Mouse (Mus musculus): Measurements from ENCODE around the gene Ophn1.

Ophn1 gene

GRCm38 (mm10) chrX:98890406-98891116 lies at the start of gene Ophn1:
Ophn1 (minus strand) TSS chrX:98891025.
- in situ Hi-C loops (cut with MboI; ENCODE audit: low sequenced_read_pairs), result no loop called here

- in situ Hi-C loops (cut with MboI; ENCODE audit: low sequenced_read_pairs), result no loop called here
Measured at GRCm38 (mm10) chrX:98937555-98938294, 46.9 kb upstream of the Ophn1 start.

DNA sequence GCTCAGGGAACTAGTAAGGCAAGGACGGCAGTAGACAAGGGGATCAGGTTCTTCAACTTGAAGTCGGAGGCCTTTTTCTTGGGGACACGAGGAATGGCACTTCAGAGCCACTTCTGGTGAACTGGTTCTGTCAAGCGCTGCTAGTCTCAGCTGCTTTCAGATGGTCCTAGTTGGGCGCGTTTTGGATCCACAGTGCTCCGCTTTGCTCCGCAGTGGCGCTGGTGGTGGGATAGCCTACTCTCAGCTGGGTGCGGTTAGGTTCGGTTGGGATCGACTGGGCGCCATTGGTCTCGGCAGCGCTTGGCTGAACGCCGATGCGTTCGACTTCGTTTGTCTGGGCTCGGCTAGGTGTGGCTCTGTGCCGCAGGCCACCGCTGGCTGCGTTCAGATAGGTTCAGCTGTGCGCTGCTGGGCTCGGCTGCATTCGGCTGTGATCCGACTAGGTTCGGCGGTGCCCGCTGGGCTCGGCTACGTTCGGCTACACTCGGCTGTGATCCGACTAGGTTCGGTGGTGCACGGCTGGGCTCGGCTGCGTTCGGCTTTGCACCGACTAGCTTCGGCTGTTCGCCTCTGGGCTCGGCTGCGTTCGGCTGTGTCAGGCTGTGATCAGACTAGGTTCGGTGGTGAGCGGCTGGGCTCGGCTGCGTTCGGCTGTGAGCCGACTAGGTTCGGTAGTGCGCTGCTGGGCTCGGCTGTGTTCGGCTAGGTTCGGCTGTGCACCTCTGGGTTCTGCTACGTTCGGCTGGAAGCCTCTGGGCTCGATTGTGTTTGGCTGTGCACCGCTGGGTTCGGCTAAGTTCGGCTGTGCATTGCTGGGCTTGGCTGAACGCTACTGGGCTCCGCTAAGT lies 46.1 kb upstream of the Ophn1 start:
- in situ Hi-C loops (cut with MboI; ENCODE audit: low sequenced_read_pairs), result no loop called here

DNA sequence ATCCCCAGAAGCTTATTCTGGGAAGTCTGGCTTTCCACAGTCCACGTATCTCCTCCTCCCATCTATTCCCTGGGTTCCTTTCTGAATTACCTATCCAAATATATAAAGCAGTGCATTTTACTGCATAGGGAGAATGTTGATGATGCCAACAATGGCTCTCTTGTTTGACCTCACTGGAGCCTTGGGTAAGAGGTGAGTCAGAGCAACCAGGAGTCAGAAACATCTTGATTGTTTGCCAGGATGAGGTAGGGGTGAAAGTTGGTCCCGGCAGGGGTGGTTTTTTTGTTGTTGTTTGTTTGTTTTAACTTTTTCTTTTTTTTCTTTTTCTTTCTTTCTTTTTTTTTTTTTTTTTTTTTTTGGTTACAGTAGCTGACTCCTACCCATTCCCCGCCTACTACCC lies 45.3 kb upstream of the Ophn1 start, which contains the start of gene Yipf6:
Gene Yipf6, plus strand, starts transcription at position 216 of the 400 bp plus-strand sequence.
- in situ Hi-C loops (cut with MboI; ENCODE audit: low sequenced_read_pairs), result no loop called here

GRCm38 (mm10) chrX:98919423-98919822 lies 28.6 kb upstream of the Ophn1 start:
- in situ Hi-C loops (cut with MboI; ENCODE audit: low sequenced_read_pairs), result loop anchor here (25.0 kb wide), 1 partner anchor 207 kb away; no protein-coding TSS in a partner anchor

- in situ Hi-C loops (cut with MboI; ENCODE audit: low sequenced_read_pairs), result loop anchor here (25.0 kb wide), 1 partner anchor 197 kb away; no protein-coding TSS in a partner anchor
Measured at GRCm38 (mm10) chrX:98908910-98909309, 18.1 kb upstream of the Ophn1 start.

- in situ Hi-C loops (cut with MboI; ENCODE audit: low sequenced_read_pairs), result loop anchor here (25.0 kb wide), 1 partner anchor 192 kb away; no protein-coding TSS in a partner anchor
Measured at GRCm38 (mm10) chrX:98904226-98904625, 13.4 kb upstream of the Ophn1 start.

DNA sequence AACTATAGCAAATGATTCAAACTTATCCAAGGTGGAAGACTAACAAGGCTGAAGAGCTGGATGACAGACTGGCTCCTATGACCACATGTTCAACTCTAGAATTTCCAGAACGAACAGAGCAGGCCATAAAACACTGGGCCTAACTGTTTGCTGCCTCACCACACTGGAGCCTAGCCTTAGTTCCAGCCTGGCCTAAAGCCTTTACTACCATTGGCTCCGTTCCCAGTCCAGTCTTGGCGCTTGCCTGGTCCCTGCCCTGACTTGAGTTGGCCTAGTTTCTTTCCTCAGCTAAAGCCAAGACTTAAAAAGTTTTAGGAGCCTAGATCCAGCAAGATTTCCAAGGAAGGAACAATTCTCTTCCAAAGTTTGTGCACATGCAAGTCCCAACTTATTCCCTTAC lies 7.5 kb upstream of the Ophn1 start:
- in situ Hi-C loops (cut with MboI; ENCODE audit: low sequenced_read_pairs), result no loop called here

GRCm38 (mm10) chrX:98890072-98890405 lies 786 bp downstream of the Ophn1 start:
- in situ Hi-C loops (cut with MboI; ENCODE audit: low sequenced_read_pairs), result no loop called here

DNA sequence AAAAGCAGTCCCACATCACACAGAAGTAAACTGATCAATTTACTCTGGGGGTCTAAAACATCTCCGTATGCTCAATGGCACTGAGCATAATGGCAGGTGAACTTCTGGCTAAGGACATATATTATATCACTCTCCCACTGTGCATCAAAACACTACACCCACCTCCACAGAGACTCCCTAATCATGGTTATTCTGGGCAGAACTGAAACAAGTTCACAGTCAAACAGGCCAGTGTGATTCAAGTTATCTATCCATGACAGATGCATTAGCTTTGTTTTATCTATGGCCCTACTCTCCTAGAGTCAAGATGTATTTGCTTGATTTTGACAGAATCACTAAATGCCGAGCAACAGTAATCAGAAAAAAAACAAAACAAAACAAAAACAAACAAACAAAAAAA lies 8.8 kb downstream of the Ophn1 start:
- in situ Hi-C loops (cut with MboI; ENCODE audit: low sequenced_read_pairs), result no loop called here

GRCm38 (mm10) chrX:98881085-98881484 lies 9.7 kb downstream of the Ophn1 start:
- in situ Hi-C loops (cut with MboI; ENCODE audit: low sequenced_read_pairs), result no loop called here

DNA sequence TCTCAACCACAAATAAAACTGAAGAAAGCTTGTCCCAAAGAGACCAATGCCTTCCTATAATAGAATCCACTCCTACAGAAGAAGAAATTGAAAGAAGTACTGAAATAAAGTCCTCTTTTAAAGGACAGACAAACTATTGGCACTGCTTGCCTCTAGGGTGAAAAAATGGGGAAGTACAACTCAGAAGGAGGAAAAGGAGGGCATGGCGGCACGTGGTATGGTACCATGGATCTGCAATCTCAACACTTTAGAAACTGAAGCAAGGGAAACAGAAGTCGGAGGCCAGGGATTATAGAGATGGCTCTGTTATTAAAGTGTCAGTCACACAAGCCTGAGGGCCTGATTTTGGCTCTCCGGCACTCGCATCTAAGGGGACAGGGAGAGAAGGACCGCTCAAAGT lies 10.5 kb downstream of the Ophn1 start:
- in situ Hi-C loops (cut with MboI; ENCODE audit: low sequenced_read_pairs), result no loop called here

DNA sequence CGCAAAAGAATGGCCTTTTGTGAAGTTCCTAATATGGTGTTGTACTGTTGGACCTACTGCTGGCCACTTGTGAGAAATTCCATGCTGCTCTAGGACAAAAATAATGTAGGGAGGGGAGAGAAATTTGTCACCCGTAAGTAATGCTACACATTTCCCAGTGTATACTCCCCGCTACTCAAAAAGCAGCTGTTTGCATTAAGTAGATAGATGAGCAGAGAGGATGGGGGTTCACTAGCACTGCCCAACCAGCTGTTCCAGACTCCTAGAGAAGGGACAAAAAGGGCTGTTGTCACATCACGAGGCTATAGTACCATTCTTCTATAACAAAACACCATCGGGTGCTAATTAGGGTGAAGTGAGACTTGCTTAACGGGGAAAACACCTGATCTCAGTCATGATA lies 15.7 kb downstream of the Ophn1 start:
- in situ Hi-C loops (cut with MboI; ENCODE audit: low sequenced_read_pairs), result no loop called here

DNA sequence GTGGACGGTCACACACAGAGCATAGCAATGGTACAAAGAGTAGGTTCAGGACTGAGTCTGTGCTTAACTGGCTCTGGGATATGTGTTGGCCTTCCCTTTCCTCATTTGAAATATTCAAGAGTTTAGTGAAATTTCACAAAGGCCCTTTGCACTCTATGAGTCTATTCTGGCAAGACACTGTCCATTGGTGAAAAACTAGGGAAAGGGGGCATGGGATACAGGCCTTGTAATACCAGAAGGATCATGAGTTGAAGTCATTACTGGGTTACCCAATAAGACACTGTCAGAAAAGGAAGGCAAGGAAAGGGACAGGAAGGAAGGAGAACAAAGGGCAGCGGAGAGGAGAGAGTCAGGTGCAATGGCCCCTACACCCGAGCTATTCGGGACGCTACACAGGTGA lies 16.7 kb downstream of the Ophn1 start:
- in situ Hi-C loops (cut with MboI; ENCODE audit: low sequenced_read_pairs), result no loop called here

GRCm38 (mm10) chrX:98872064-98872463 lies 18.8 kb downstream of the Ophn1 start:
- in situ Hi-C loops (cut with MboI; ENCODE audit: low sequenced_read_pairs), result no loop called here

DNA sequence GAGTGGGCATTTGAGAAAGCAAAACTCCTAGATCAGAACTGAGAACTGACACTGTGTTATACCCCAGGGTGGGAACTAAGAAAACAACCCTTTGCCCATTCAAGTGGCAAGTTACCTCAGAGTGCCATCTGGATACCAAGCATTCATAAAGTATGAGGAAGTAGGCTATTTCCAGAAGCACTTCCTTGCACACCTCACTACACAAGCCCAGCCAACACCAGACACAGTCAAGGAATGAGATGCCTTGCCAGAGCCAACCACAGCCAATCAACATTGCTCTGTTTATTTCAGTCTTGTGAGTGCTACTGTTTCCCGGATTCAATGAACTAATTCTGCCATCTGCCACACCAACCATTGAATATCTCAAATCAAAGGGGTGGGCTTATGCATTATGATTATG lies 20.3 kb downstream of the Ophn1 start:
- in situ Hi-C loops (cut with MboI; ENCODE audit: low sequenced_read_pairs), result no loop called here

DNA sequence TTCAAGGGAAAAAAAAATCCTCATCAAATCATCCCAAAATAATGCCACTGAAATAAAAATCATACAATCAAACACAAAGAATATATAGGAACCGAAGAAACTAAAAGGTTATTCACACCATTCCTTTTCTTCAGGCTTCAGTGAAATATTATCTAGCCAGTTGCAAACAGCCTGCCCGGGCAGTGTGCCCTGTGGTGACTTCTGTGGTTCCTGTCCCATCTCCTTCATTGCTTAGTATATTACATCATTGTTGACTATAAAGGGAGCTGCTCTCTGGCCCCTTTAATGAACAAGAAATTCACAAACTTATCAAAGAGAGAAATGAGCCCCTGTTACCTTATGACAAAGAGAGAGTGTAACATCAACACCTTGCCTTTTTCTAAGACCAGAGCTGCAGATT lies 21.1 kb downstream of the Ophn1 start:
- in situ Hi-C loops (cut with MboI; ENCODE audit: low sequenced_read_pairs), result no loop called here

DNA sequence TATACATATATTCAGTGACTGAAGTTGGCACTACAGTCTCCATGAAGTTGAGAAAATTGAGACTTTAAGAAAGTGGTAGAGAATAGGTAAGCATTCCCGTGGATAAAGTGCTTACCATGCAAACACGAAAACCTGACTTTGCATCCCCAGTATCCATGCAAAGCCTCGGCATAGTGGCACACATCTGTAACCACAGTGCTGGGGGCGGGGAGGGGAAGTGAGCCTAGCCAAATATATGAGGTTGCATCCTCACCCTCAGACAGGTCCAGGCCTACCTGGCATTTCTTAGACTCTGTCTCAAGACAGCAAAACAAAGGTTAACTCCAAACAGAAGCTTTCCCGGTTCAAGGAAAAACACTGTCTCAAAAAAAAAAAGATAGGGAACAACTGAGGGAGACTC lies 21.7 kb downstream of the Ophn1 start:
- in situ Hi-C loops (cut with MboI; ENCODE audit: low sequenced_read_pairs), result no loop called here

- in situ Hi-C loops (cut with MboI; ENCODE audit: low sequenced_read_pairs), result no loop called here
Measured at GRCm38 (mm10) chrX:98860167-98860566, 30.7 kb downstream of the Ophn1 start.

GRCm38 (mm10) chrX:98856046-98856445 lies 34.8 kb downstream of the Ophn1 start:
- in situ Hi-C loops (cut with MboI; ENCODE audit: low sequenced_read_pairs), result no loop called here

DNA sequence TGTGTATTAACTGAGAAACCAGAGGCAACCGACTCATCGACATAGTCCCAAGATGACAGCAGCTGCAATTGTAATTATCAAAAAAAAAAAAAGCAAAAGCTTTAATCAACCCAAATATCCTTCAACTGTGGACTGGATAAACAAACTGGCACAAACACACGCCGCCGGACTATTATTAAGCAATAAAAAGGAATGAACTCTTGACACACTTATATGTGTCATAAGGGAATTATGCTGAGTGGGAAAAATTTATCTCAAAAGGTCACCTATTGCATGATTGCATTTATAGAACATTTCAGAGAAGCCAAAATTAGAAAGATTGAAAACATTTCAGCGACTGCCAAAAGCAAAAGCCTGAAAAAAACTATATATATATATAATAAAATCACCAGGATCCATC lies 40.0 kb downstream of the Ophn1 start:
- in situ Hi-C loops (cut with MboI; ENCODE audit: low sequenced_read_pairs), result no loop called here

Data from CH12F3 (cell line).